Mouse (Mus musculus): Measurements from ENCODE around the gene Anpep.

DNA sequence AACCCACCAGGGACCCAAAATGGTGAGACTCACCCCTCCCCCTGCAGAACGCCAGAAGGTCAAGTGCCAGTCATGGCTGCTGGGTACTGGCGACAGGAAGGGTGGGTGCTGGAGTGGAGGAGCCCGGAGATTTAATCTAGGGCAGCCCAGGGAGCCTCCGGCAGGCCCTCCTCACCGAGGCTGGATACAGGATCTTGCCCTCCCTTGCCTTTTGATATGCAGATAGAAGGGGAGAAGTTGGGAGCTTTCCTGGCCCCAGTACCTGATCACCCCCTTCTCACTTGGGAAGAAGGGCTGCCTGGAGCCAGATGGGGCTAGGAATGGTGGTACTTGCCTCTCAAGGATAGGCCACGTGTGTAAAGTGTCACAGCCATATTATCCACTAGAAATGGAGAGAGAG, 42.5 kb downstream of the Anpep start:
- TF ChIP-seq CHD2 (IDR thresholded peaks at IDR 0.05; ENCODE audit: low read length) (no peak), CTCF (IDR thresholded peaks at IDR 0.05 in 2 of 3, conservative IDR thresholded peaks at IDR 0.05 in 1 of 3; ENCODE audit: control insufficient read depth in 1 of 3, insufficient read depth in 1 of 3, low read depth in 2 of 3, low read length in 3 of 3, poor library complexity in 1 of 3, severe bottlenecking in 1 of 3) (no peak), NRF1 (IDR thresholded peaks at IDR 0.05; ENCODE audit: insufficient read depth, low read depth, low read length, poor library complexity, severe bottlenecking) (no peak), MEF2A (IDR thresholded peaks at IDR 0.05; ENCODE audit: extremely low read depth, insufficient replicate concordance, low read depth, low read length, poor library complexity, severe bottlenecking) (no peak), POLR2AphosphoS2 (IDR thresholded peaks at IDR 0.05; ENCODE audit: low read length) (no peak), POLR2A (IDR thresholded peaks at IDR 0.05; ENCODE audit: control insufficient read depth in 1 of 2, insufficient read depth in 1 of 2, low read depth in 1 of 2, low read length in 2 of 2, poor library complexity in 1 of 2) (no peak), RCOR1 (IDR thresholded peaks at IDR 0.05; ENCODE audit: low read depth, low read length) (no peak), EP300 (IDR thresholded peaks at IDR 0.05; ENCODE audit: low read depth in 1 of 2, low read length in 2 of 2) (no peak), GATA1 (IDR thresholded peaks at IDR 0.05; ENCODE audit: low read depth, low read length) (no peak), KAT2A (conservative IDR thresholded peaks at IDR 0.05; ENCODE audit: low read depth, low read length) (no peak), USF2 (IDR thresholded peaks at IDR 0.05; ENCODE audit: borderline replicate concordance in 1 of 2, insufficient read depth in 1 of 2, low read depth in 1 of 2, low read length in 2 of 2) (no peak), ZNF384 (IDR thresholded peaks at IDR 0.05; ENCODE audit: low read depth, low read length) (no peak), ZC3H11A (IDR thresholded peaks at IDR 0.05; ENCODE audit: low read depth, low read length) (no peak), GABPA (IDR thresholded peaks at IDR 0.05; ENCODE audit: low read depth, low read length) (no peak)
